Mouse (Mus musculus) small intestine, adult 2 months (tissue): ENCODE data around the gene Rpl10. TPM values are rescaled to one million over a fixed set of nuclear protein-coding genes. Genes with fewer than 3 reads are reported as not detected.

Source experiments
- H3K27ac ChIP-seq: fragments of 200-500 bp; 2 replicates; pipeline ENCODE4 v1.5.1; 2012; ENCODE audit warnings: low read depth, low read length, control low read depth, inconsistent platforms; ENCODE audit not compliant: insufficient read depth
- H3K27me3 ChIP-seq: fragments of 200-500 bp; 2 replicates; pipeline ENCODE4 v1.6.1; 2012; ENCODE audit warnings: mild to moderate bottlenecking, moderate library complexity, low read length, inconsistent platforms; ENCODE audit not compliant: control insufficient read depth, insufficient read depth
- H3K36me3 ChIP-seq: fragments of 200-500 bp; 2 replicates; pipeline ENCODE4 v1.6.1; 2012; ENCODE audit warnings: mild to moderate bottlenecking, low read length, control low read depth, inconsistent platforms; ENCODE audit not compliant: control insufficient read depth, insufficient read depth
- H3K4me1 ChIP-seq: fragments of 200-500 bp; 2 replicates; pipeline ENCODE4 v1.6.1; 2012; ENCODE audit warnings: low read length, inconsistent platforms, mixed read lengths; ENCODE audit not compliant: control insufficient read depth, insufficient read depth, insufficient read length
- H3K4me3 ChIP-seq: fragments of 200-500 bp; 2 replicates; pipeline ENCODE4 v1.5.1; 2012; ENCODE audit warnings: low read depth, mild to moderate bottlenecking, control low read depth, inconsistent platforms, low read length, moderate library complexity
- CTCF ChIP-seq: fragments of 200-500 bp; IDR thresholded peaks from 2 replicates; pipeline ENCODE4 v1.5.1; 2012; ENCODE audit warnings: low read depth, mild to moderate bottlenecking, control low read depth, inconsistent platforms, low read length, moderate library complexity, mixed read lengths; ENCODE audit not compliant: insufficient replicate concordance, insufficient read length; ENCODE audit errors: extremely low read depth
- POLR2A ChIP-seq: fragments of 200-500 bp; IDR thresholded peaks from 2 replicates; pipeline ENCODE4 v1.6.1; 2012; ENCODE audit warnings: low read depth, mild to moderate bottlenecking, control low read depth, inconsistent platforms, low read length, moderate library complexity
- WGBS: fragments of 180-500 bp; shearing (Covaris S2); methylation state at CpG from one replicate; pipeline ENCODE4 v1.1.7; 2018; 5-methylcytosine and 5-hydroxymethylcytosine counted together
- polyA plus RNA-seq: library from polyadenylated mRNA; depleted of rRNA; stranded (reverse); fragments of >200 nt; gene quantifications from 2 replicates; pipeline ENCODE4 v1.2.3, GENCODE M21; 2012; rRNA removed

The Rpl10 gene
- polyA plus RNA-seq, 1 experiment, result 1,062 TPM

GRCm38 (mm10) chrX:74298348-74298747 is 27.7 kb downstream of the Rpl10 start:
- no peak overlapping the region for H3K27ac ChIP-seq
- no peaks in the 10 kb centered on the region for H3K27me3 ChIP-seq
- TF ChIP-seq POLR2A, result no peak
- TF ChIP-seq CTCF, result no peak

DNA sequence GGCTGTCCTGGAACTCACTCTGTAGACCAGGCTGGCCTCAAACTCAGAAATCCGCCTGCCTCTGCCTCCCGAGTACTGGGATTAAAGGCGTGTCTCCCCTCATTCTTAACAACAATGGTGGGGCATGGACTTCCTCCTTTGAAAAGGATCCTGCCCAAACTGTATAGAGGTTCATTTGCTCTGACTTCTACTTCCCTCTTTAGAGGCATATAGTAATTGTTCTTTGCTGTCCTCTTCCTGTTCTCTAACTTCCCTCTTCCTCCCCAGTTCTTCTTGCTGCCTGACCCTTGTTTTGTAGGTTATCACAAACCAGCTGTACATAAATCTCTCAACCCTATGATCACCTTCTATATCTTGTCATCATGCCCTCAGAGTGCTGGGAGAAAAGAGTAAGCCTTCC is 29.1 kb downstream of the Rpl10 start:
- Histone ChIP-seq H3K27ac (no peak overlapping the region; the same call in 1 of the 2 replicates), H3K36me3 (peaks cover 20% of the 10 kb centered on the region), H3K27me3 (no peaks in the 10 kb centered on the region), H3K4me3 (no peak overlapping the region), H3K4me1 (no peaks in the 10 kb centered on the region; the same call in 1 of the 2 replicates)
- 82% methylated on average over 3 of the region's 3 CpGs for WGBS
- TF ChIP-seq CTCF, result no peak
- no peak for TF ChIP-seq POLR2A

More at GRCm38 (mm10) chrX:74298348-74298747, 27.7 kb downstream of the Rpl10 start:
- Histone ChIP-seq H3K36me3 (peaks cover 20% of the 10 kb centered on the region), H3K4me1 (no peaks in the 10 kb centered on the region; the same call in 1 of the 2 replicates), H3K4me3 (no peak overlapping the region)
- WGBS, result 68% methylated on average over 1 of the region's 1 CpGs

DNA sequence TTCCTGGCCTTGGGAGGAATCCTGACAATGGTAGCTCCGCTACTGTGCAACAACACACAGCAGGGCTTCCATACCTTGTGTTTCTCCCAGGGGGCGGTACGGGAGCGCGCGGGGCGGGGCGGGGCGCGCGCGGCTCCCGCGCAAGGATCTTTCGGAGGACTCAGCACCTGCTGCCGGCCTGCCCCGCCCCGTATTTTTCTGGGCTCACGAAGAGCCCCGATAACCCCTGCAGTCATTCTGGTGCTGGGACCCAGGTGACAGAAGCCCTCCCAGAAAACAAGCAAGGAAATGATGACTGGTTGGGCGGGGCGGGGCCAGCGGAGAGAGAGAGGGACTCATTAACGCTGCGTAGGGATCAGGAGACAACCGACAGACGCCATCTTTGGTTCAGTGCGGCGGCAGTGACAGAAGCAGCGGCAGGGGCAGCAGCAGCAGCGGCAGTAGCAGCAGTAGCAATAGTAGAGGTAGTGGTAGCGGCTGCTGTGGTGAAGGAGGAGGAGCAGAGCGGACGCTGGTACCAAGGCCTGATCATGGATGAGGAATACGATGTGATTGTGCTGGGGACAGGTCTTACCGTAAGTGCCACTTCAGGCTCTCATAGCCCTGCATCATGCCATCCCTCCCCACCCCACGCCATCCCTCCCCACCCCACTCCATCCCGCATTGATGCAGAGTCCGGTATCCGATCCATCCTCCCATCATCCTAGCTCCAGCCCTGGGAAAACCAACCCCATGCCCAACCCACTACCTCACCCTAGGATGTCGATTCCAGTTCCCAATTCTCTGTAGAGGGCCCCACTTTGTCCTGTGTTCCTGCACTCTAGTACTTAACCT is 34.5 kb downstream of the Rpl10 start, which contains the start of gene Gdi1:
Gdi1 (plus strand) TSS at position 132 of the 834 bp plus-strand sequence.
- 13% methylated on average over 40 of the region's 41 CpGs for WGBS
- Histone ChIP-seq H3K27me3 (no peaks in the 10 kb centered on the region), H3K36me3 (peaks cover 36% of the 10 kb centered on the region), H3K4me3 (peak within 1 kb of the TSS; percentile 70), H3K27ac (peak within 1 kb of the TSS; percentile 90), H3K4me1 (0 out of 2 replicates have a peak, but pooled peaks cover 1% of the 10 kb centered on the region)
- TF ChIP-seq POLR2A (peak; percentile 53; the same call in 1 of the 2 replicates), CTCF (peak; percentile 22; the same call in 1 of the 2 replicates)

GRCm38 (mm10) chrX:74312540-74313464 is 42.2 kb downstream of the Rpl10 start, which contains the start of gene Fam50a:
Gene Fam50a, plus strand, starts transcription at chrX:74313033.
- Histone ChIP-seq H3K4me1 (peaks cover 4% of the 10 kb centered on the region; the same call in 1 of the 2 replicates), H3K27me3 (no peaks in the 10 kb centered on the region), H3K27ac (peak within 1 kb of the TSS; percentile 86), H3K4me3 (peak within 1 kb of the TSS; percentile 99), H3K36me3 (peaks cover 23% of the 10 kb centered on the region)
- 17% methylated on average over 59 of the region's 59 CpGs for WGBS
- TF ChIP-seq CTCF (no peak), POLR2A (no peak)

Other genes starting within 250 kb of the Rpl10 start
- 85.9 and 96.8 TPM in 2 replicates for gene Irak1, start 246.9 kb upstream of the Rpl10 start, polyA plus RNA-seq
- not detected in 2 replicates for gene Opn1mw, start 143.3 kb upstream of the Rpl10 start, polyA plus RNA-seq
- gene Mecp2, start 135.4 kb upstream of the Rpl10 start, polyA plus RNA-seq, result 1.3 and 3.0 TPM in 2 replicates
- not detected in 2 replicates for gene Tex28, start 103.0 kb upstream of the Rpl10 start, polyA plus RNA-seq
- gene Tktl1, start 93.6 kb upstream of the Rpl10 start, polyA plus RNA-seq, result not detected in 2 replicates
- 270 and 280 TPM in 2 replicates for gene Flna, start 21.0 kb upstream of the Rpl10 start, polyA plus RNA-seq
- 25.5 and 37.3 TPM in 2 replicates for gene Emd, start 16.1 kb upstream of the Rpl10 start, polyA plus RNA-seq
- 65.7 and 80.7 TPM in 2 replicates for gene Taz, start 11.1 kb downstream of the Rpl10 start, polyA plus RNA-seq
- gene Dnase1l1, start 11.5 kb downstream of the Rpl10 start, polyA plus RNA-seq, result 13.0 and 13.9 TPM in 2 replicates
- gene Atp6ap1, start 26.3 kb downstream of the Rpl10 start, polyA plus RNA-seq, result 119 and 169 TPM in 2 replicates
- gene Gdi1, start 34.2 kb downstream of the Rpl10 start, polyA plus RNA-seq, result 61.7 and 88.3 TPM in 2 replicates
- 6.4 and 10.4 TPM in 2 replicates for gene Fam50a, start 42.2 kb downstream of the Rpl10 start, polyA plus RNA-seq
- gene Plxna3, start 58.3 kb downstream of the Rpl10 start, polyA plus RNA-seq, result 3.1 and 4.4 TPM in 2 replicates
- gene Lage3, start 82.8 kb downstream of the Rpl10 start, polyA plus RNA-seq, result 16.9 and 17.1 TPM in 2 replicates
- gene Ubl4a, start 102.4 kb downstream of the Rpl10 start, polyA plus RNA-seq, result 24.0 and 33.4 TPM in 2 replicates
- 9.1 and 20.9 TPM in 2 replicates for gene Slc10a3, start 102.5 kb downstream of the Rpl10 start, polyA plus RNA-seq
- 15.4 and 27.3 TPM in 2 replicates for gene Fam3a, start 122.5 kb downstream of the Rpl10 start, polyA plus RNA-seq
- gene Ikbkg, start 122.5 kb downstream of the Rpl10 start, polyA plus RNA-seq, result 6.2 and 8.7 TPM in 2 replicates
- 20.3 and 31.0 TPM in 2 replicates for gene G6pdx, start 158.4 kb downstream of the Rpl10 start, polyA plus RNA-seq
- not detected in 2 replicates for gene Gm6880, start 210.6 kb downstream of the Rpl10 start, polyA plus RNA-seq